Mouse (Mus musculus) erythroblast, embryonic 14.5 days (primary cell): Measurements from ENCODE around the gene Cdk14. TPM values are rescaled to one million over a fixed set of nuclear protein-coding genes. Genes with fewer than 3 reads are reported as not detected.

Experiments used
- H3K27me3 ChIP-seq: 2 replicates; pipeline ENCODE4 v1.6.1; 2012; ENCODE audit warnings: inconsistent platforms; ENCODE audit not compliant: control insufficient read depth
- H3K36me3 ChIP-seq: 2 replicates; pipeline ENCODE4 v1.6.1; 2012; ENCODE audit warnings: mild to moderate bottlenecking, inconsistent platforms; ENCODE audit not compliant: control insufficient read depth
- H3K4me1 ChIP-seq: 2 replicates; pipeline ENCODE4 v1.6.1; 2012; ENCODE audit warnings: inconsistent platforms; ENCODE audit not compliant: control insufficient read depth
- H3K4me3 ChIP-seq: replicated peaks from 2 replicates; pipeline ENCODE3; 2012; ENCODE audit warnings: moderate library complexity, mild to moderate bottlenecking, inconsistent platforms
- H3K9me3 ChIP-seq: 2 replicates; pipeline ENCODE4 v1.6.1; 2012; ENCODE audit warnings: low read length, inconsistent platforms, mixed read lengths; ENCODE audit not compliant: control insufficient read depth
- GATA1 ChIP-seq: IDR thresholded peaks from 2 replicates; pipeline ENCODE4 v1.6.1; 2012; ENCODE audit warnings: low read length, inconsistent platforms, mixed read lengths
- TAL1 ChIP-seq: IDR thresholded peaks from 3 replicates; pipeline ENCODE4 v1.6.1; 2012; ENCODE audit warnings: low read length, inconsistent platforms, mixed read lengths
- polyA plus RNA-seq: library from polyadenylated mRNA; stranded (reverse); fragments of >175 nt; gene quantifications from 2 replicates; pipeline ENCODE4 v1.2.3, GENCODE M21; 2012

Gene Cdk14
- polyA plus RNA-seq, 1 experiment: not detected

GRCm38 (mm10) chr5:5012521-5013346 is 407.4 kb downstream of the Cdk14 start:
- no peak for TF ChIP-seq GATA1
- no peak for TF ChIP-seq TAL1
- H3K4me1 ChIP-seq: no peaks in the 10 kb centered on the region
- H3K4me3 ChIP-seq: no peak overlapping the region
- H3K36me3 ChIP-seq: no peaks in the 10 kb centered on the region
- H3K27me3 ChIP-seq: no peaks in the 10 kb centered on the region
- H3K9me3 ChIP-seq: no peaks in the 10 kb centered on the region

GRCm38 (mm10) chr5:5008153-5008745 is 411.9 kb downstream of the Cdk14 start:
- Histone ChIP-seq H3K4me3 (no peak overlapping the region), H3K27me3 (no peaks in the 10 kb centered on the region), H3K9me3 (no peaks in the 10 kb centered on the region), H3K4me1 (no peaks in the 10 kb centered on the region), H3K36me3 (no peaks in the 10 kb centered on the region)
- TF ChIP-seq GATA1 (no peak), TAL1 (no peak)

- Histone ChIP-seq H3K4me1 (no peaks in the 10 kb centered on the region), H3K36me3 (no peaks in the 10 kb centered on the region), H3K4me3 (no peak overlapping the region), H3K27me3 (no peaks in the 10 kb centered on the region), H3K9me3 (no peaks in the 10 kb centered on the region)
- TF ChIP-seq TAL1: no peak
- no peak for TF ChIP-seq GATA1
Measured at GRCm38 (mm10) chr5:5007489-5008152, 412.5 kb downstream of the Cdk14 start.

GRCm38 (mm10) chr5:5005633-5006032 is 414.5 kb downstream of the Cdk14 start:
- no peak for TF ChIP-seq TAL1
- no peak for TF ChIP-seq GATA1
- no peaks in the 10 kb centered on the region for H3K4me1 ChIP-seq
- H3K27me3 ChIP-seq: no peaks in the 10 kb centered on the region
- H3K36me3 ChIP-seq: no peaks in the 10 kb centered on the region
- H3K9me3 ChIP-seq: no peaks in the 10 kb centered on the region
- no peak overlapping the region for H3K4me3 ChIP-seq

GRCm38 (mm10) chr5:5004740-5005139 is 415.4 kb downstream of the Cdk14 start:
- Histone ChIP-seq H3K27me3 (no peaks in the 10 kb centered on the region), H3K9me3 (no peaks in the 10 kb centered on the region), H3K4me3 (no peak overlapping the region), H3K36me3 (no peaks in the 10 kb centered on the region), H3K4me1 (no peaks in the 10 kb centered on the region)
- no peak for TF ChIP-seq TAL1

- TF ChIP-seq TAL1 (no peak), GATA1 (no peak)
- Histone ChIP-seq H3K36me3 (no peaks in the 10 kb centered on the region), H3K4me1 (no peaks in the 10 kb centered on the region), H3K27me3 (no peaks in the 10 kb centered on the region), H3K9me3 (no peaks in the 10 kb centered on the region), H3K4me3 (no peak overlapping the region)
Measured at GRCm38 (mm10) chr5:4993192-4993601, 426.9 kb downstream of the Cdk14 start.

GRCm38 (mm10) chr5:4991023-4991422 is 429.1 kb downstream of the Cdk14 start:
- H3K9me3 ChIP-seq: no peaks in the 10 kb centered on the region
- H3K4me3 ChIP-seq: no peak overlapping the region
- no peak for TF ChIP-seq GATA1
- H3K36me3 ChIP-seq: no peaks in the 10 kb centered on the region
- no peaks in the 10 kb centered on the region for H3K4me1 ChIP-seq
- no peaks in the 10 kb centered on the region for H3K27me3 ChIP-seq

GRCm38 (mm10) chr5:4990237-4990636 is 429.9 kb downstream of the Cdk14 start:
- TF ChIP-seq TAL1 (no peak), GATA1 (no peak)
- Histone ChIP-seq H3K4me3 (no peak overlapping the region), H3K4me1 (no peaks in the 10 kb centered on the region), H3K36me3 (no peaks in the 10 kb centered on the region), H3K9me3 (no peaks in the 10 kb centered on the region), H3K27me3 (no peaks in the 10 kb centered on the region)

- Histone ChIP-seq H3K4me1 (no peaks in the 10 kb centered on the region), H3K36me3 (no peaks in the 10 kb centered on the region), H3K4me3 (no peak overlapping the region), H3K27me3 (no peaks in the 10 kb centered on the region), H3K9me3 (no peaks in the 10 kb centered on the region)
- TF ChIP-seq GATA1 (no peak), TAL1 (no peak)
Measured at GRCm38 (mm10) chr5:4986181-4986580, 433.9 kb downstream of the Cdk14 start.
